Comparison of ENCODE assay signal across 23 mouse cellular contexts in the genomic region with DNA sequence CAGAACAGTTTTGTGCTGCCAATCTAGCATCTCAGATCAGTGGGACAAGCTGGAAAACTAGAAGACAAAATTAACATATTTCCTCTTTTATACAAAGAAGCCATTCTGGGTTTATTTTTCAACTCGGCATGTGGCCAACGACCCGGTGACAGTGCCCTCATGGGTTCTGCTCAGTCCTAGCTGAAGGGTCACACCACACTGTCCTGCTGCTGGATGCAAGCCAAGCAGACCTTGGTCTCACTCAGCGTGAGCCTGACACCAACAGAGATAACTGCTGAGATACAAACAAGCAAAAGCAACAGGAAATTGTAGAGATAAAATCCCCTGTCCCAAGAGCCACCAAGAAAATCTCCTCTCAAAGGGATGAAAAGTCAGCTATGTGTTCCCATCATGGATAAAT.
DNase-seq lines count a peak whose midpoint lies in the region; ATAC-seq and TF ChIP-seq lines count a peak whose summit lies in the region.
"Had no signal": no experiment of that assay in that cellular context is flagged by ENCODE, and none has a peak within 500 bp of the region (broad histone marks: within the 10 kb centered on the region; RNA-seq: fewer than 3 reads in every experiment).

No protein-coding gene starts in this region.

- no peak for TF ChIP-seq POLR2A in kidney, adult 2 months (IDR thresholded peaks at IDR 0.05; ENCODE audit: low read depth, low read length)

- no peak overlapping the region for H3K27ac ChIP-seq in kidney, adult 2 months (ENCODE audit: insufficient read depth, low read depth, low read length)
- no peak overlapping the region for H3K27ac ChIP-seq in lung, embryonic 14.5 days (ENCODE audit: low read depth)
- H3K27ac ChIP-seq: embryonic facial prominence, embryonic 12.5 days; forebrain, embryonic 12.5 days; heart, embryonic 15.5 days; limb, embryonic 12.5 days; liver, embryonic 13.5 days; lung, embryonic 15.5 days; macrophage; midbrain, embryonic 15.5 days; neural tube, embryonic 12.5 days had no signal

- H3K36me3 ChIP-seq in kidney, adult 2 months (ENCODE audit: control insufficient read depth, insufficient read depth, low read length) = no peaks in the 10 kb centered on the region
- H3K36me3 ChIP-seq in lung, embryonic 14.5 days (ENCODE audit: insufficient read depth) = no peaks in the 10 kb centered on the region
- H3K36me3 ChIP-seq: embryonic facial prominence, embryonic 12.5 days; heart, embryonic 15.5 days; limb, embryonic 12.5 days; liver, embryonic 13.5 days; lung, embryonic 15.5 days; neural tube, embryonic 12.5 days had no signal

- 30% methylated on average over 4 of the region's 4 CpGs for WGBS in kidney, adult 2 months
- WGBS in lung, embryonic 14.5 days = 28% methylated on average over 4 of the region's 4 CpGs

- no peak overlapping the region for H3K4me2 ChIP-seq in lung, embryonic 14.5 days
- H3K4me2 ChIP-seq: embryonic facial prominence, embryonic 12.5 days; forebrain, embryonic 12.5 days; heart, embryonic 15.5 days; limb, embryonic 12.5 days; liver, embryonic 13.5 days; lung, embryonic 15.5 days; midbrain, embryonic 15.5 days; neural tube, embryonic 12.5 days had no signal

- no peak for TF ChIP-seq CTCF in kidney, adult 2 months (conservative IDR thresholded peaks at IDR 0.05; ENCODE audit: insufficient read depth, insufficient read length, low read depth, low read length)
- no peak for TF ChIP-seq CTCF in lung, embryonic 14.5 days (IDR thresholded peaks at IDR 0.05; ENCODE audit: low read depth)

- no peak overlapping the region for H3K4me3 ChIP-seq in kidney, adult 2 months (ENCODE audit: insufficient read depth, low read depth, low read length)
- H3K4me3 ChIP-seq in lung, embryonic 14.5 days (ENCODE audit: low read depth, low read length) = no peak overlapping the region
- H3K4me3 ChIP-seq: embryonic facial prominence, embryonic 12.5 days; forebrain, embryonic 12.5 days; heart, embryonic 15.5 days; limb, embryonic 12.5 days; liver, embryonic 13.5 days; lung, embryonic 15.5 days; midbrain, embryonic 15.5 days; neural tube, embryonic 12.5 days had no signal

- no peaks in the 10 kb centered on the region for H3K27me3 ChIP-seq in kidney, adult 2 months (replicated peaks; ENCODE audit: control insufficient read depth, insufficient read depth, low read length)
- H3K27me3 ChIP-seq in lung, embryonic 14.5 days (ENCODE audit: insufficient read depth, low read length) = no peaks in the 10 kb centered on the region
- H3K27me3 ChIP-seq: embryonic facial prominence, embryonic 12.5 days; forebrain, embryonic 12.5 days; heart, embryonic 15.5 days; limb, embryonic 12.5 days; liver, embryonic 13.5 days; lung, embryonic 15.5 days; midbrain, embryonic 15.5 days; neural tube, embryonic 12.5 days had no signal

- no peak overlapping the region for H3K9ac ChIP-seq in lung, embryonic 14.5 days
- H3K9ac ChIP-seq: embryonic facial prominence, embryonic 12.5 days; forebrain, embryonic 12.5 days; heart, embryonic 15.5 days; limb, embryonic 12.5 days; liver, embryonic 13.5 days; lung, embryonic 15.5 days; midbrain, embryonic 15.5 days; neural tube, embryonic 12.5 days had no signal

- DNase-seq in cerebellum, adult 11 months = peak; percentile 37
- DNase-seq in kidney, adult 8-10 months = peak; percentile 1 to 5
- no peak for DNase-seq in kidney, adult 2 months
- peak; percentile 40 for DNase-seq in lung, embryonic 14.5 days
- no peak for DNase-seq in lung, postnatal 14 days
- peak; percentile 45 to 63 for DNase-seq in cerebellum, postnatal 25 days
- no peak for DNase-seq in spleen, adult 18-20 months
- DNase-seq: adrenal gland, postnatal 10 days; heart, postnatal 4 days; kidney, adult 9 months; liver, embryonic 13.5 days; right cerebral cortex, postnatal 25 days; thymus, postnatal 25 days had no signal

- no peak for ATAC-seq in cerebellum, adult (ENCODE audit: insufficient number of reproducible peaks, low FRiP score, low TSS enrichment)
- no peak for ATAC-seq in lung, embryonic 14.5 days (ENCODE audit: insufficient read depth)
- ATAC-seq: inflammation-experienced regulatory T-cells, adult 6 months; midbrain, embryonic 15.5 days had no signal

- H3K4me1 ChIP-seq in kidney, adult 2 months (ENCODE audit: control insufficient read depth, insufficient read depth, low read length) = no peaks in the 10 kb centered on the region
- H3K4me1 ChIP-seq in lung, embryonic 14.5 days (ENCODE audit: insufficient read depth) = no peaks in the 10 kb centered on the region
- H3K4me1 ChIP-seq: embryonic facial prominence, embryonic 12.5 days; forebrain, embryonic 12.5 days; limb, embryonic 12.5 days; liver, embryonic 13.5 days; lung, embryonic 15.5 days; neural tube, embryonic 12.5 days had no signal

- no peaks in the 10 kb centered on the region for H3K9me3 ChIP-seq in lung, embryonic 14.5 days (ENCODE audit: low read depth, low read length)
- H3K9me3 ChIP-seq: embryonic facial prominence, embryonic 12.5 days; forebrain, embryonic 12.5 days; heart, embryonic 15.5 days; limb, embryonic 12.5 days; liver, embryonic 13.5 days; lung, embryonic 15.5 days; midbrain, embryonic 15.5 days; neural tube, embryonic 12.5 days had no signal

Comparison
In these comparisons a context has a peak if more than half of its experiments do, and no peak if none do; other contexts are left out.
1. DNase-seq: peak in cerebellum, adult 11 months (single experiment), kidney, adult 8-10 months (2 of 2), lung, embryonic 14.5 days (single experiment) and cerebellum, postnatal 25 days (2 of 2); none in kidney, adult 2 months (single experiment), lung, postnatal 14 days (single experiment) and spleen, adult 18-20 months (0 of 2).